Mouse (Mus musculus): ENCODE data around the gene Psma6. TPM values are rescaled to one million over a fixed set of nuclear protein-coding genes. Genes with fewer than 3 reads are reported as not detected.
A peak's percentile ranks its signal among the peaks of the same experiment; 100 is the strongest.
"Not testable (repeated sequence)": the region's sequence is repeated elsewhere in the genome, so short reads cannot be mapped to it uniquely, and the experiment has no call there.

Gene Psma6
- 322 and 352 TPM in 2 replicates for polyA plus RNA-seq (2015; fragmentation: Nextera tagmentation; extraction: Ambion mirVana)

GRCm38 (mm10) chr12:55384023-55384749, at the start of gene Psma6:
Gene Psma6, plus strand, starts transcription at chr12:55384222.
- Histone ChIP-seq H3K4me2 (ENCODE audit: low read depth, low read length) (no peak within 1 kb of the TSS), H3K27ac (ENCODE audit: low read length) (peak within 1 kb of the TSS; percentile 37; the same call in 1 of the 2 replicates), H3K4me3 (ENCODE audit: low read length) (no peak within 1 kb of the TSS), H3K36me3 (ENCODE audit: control insufficient read depth, insufficient read depth) (no peaks in the 10 kb centered on the region), H3K4me1 (ENCODE audit: control insufficient read depth, insufficient read depth, low read length) (peaks cover 6% of the 10 kb centered on the region; the same call in 1 of the 2 replicates), H3K27me3 (ENCODE audit: control insufficient read depth, insufficient read depth, low read length) (no peaks in the 10 kb centered on the region), H3K9me3 (replicated peaks; ENCODE audit: control insufficient read depth, low read length) (no peaks in the 10 kb centered on the region), H3K9ac (ENCODE audit: low read length) (no peak within 1 kb of the TSS)
- 58% methylated on average over 10 of the region's 10 CpGs for WGBS
- ATAC-seq (replicated peaks; ENCODE audit: extremely low read depth, insufficient read depth, low FRiP score) = no peak

GRCm38 (mm10) chr12:55338490-55338889, 45.5 kb upstream of the Psma6 start:
- ATAC-seq (replicated peaks; ENCODE audit: extremely low read depth, insufficient read depth, low FRiP score); H3K36me3 ChIP-seq (ENCODE audit: control insufficient read depth, insufficient read depth); H3K4me3 ChIP-seq (ENCODE audit: low read length); H3K27me3 ChIP-seq (ENCODE audit: control insufficient read depth, insufficient read depth, low read length); H3K9ac ChIP-seq (ENCODE audit: low read length); H3K27ac ChIP-seq (ENCODE audit: low read length); H3K9me3 ChIP-seq (replicated peaks; ENCODE audit: control insufficient read depth, low read length); H3K4me1 ChIP-seq (ENCODE audit: control insufficient read depth, insufficient read depth, low read length); H3K4me2 ChIP-seq (ENCODE audit: low read depth, low read length): not testable (repeated sequence)
- WGBS = 93% methylated on average over 1 of the region's 2 CpGs

- WGBS = 37% methylated on average over 1 of the region's 1 CpGs
Observed at GRCm38 (mm10) chr12:55343045-55343444, 41.0 kb upstream of the Psma6 start.

GRCm38 (mm10) chr12:55343998-55344397, 40.0 kb upstream of the Psma6 start:
- 87% methylated on average over 11 of the region's 11 CpGs for WGBS
- Histone ChIP-seq H3K4me1 (ENCODE audit: control insufficient read depth, insufficient read depth, low read length) (peaks cover 3% of the 10 kb centered on the region; the same call in 1 of the 2 replicates), H3K36me3 (ENCODE audit: control insufficient read depth, insufficient read depth) (no peaks in the 10 kb centered on the region), H3K9ac (ENCODE audit: low read length) (no peak overlapping the region), H3K27ac (ENCODE audit: low read length) (no peak overlapping the region; the same call in 1 of the 2 replicates), H3K4me2 (ENCODE audit: low read depth, low read length) (no peak overlapping the region), H3K4me3 (ENCODE audit: low read length) (no peak overlapping the region), H3K27me3 (ENCODE audit: control insufficient read depth, insufficient read depth, low read length) (no peaks in the 10 kb centered on the region), H3K9me3 (replicated peaks; ENCODE audit: control insufficient read depth, low read length) (no peaks in the 10 kb centered on the region)
- ATAC-seq (replicated peaks; ENCODE audit: extremely low read depth, insufficient read depth, low FRiP score) = no peak

More at GRCm38 (mm10) chr12:55343045-55343444, 41.0 kb upstream of the Psma6 start:
- not testable (repeated sequence) for H3K4me2 ChIP-seq (ENCODE audit: low read depth, low read length); H3K4me1 ChIP-seq (ENCODE audit: control insufficient read depth, insufficient read depth, low read length); H3K36me3 ChIP-seq (ENCODE audit: control insufficient read depth, insufficient read depth); H3K9me3 ChIP-seq (replicated peaks; ENCODE audit: control insufficient read depth, low read length); H3K27ac ChIP-seq (ENCODE audit: low read length); H3K4me3 ChIP-seq (ENCODE audit: low read length); ATAC-seq (replicated peaks; ENCODE audit: extremely low read depth, insufficient read depth, low FRiP score); H3K27me3 ChIP-seq (ENCODE audit: control insufficient read depth, insufficient read depth, low read length); H3K9ac ChIP-seq (ENCODE audit: low read length)

DNA sequence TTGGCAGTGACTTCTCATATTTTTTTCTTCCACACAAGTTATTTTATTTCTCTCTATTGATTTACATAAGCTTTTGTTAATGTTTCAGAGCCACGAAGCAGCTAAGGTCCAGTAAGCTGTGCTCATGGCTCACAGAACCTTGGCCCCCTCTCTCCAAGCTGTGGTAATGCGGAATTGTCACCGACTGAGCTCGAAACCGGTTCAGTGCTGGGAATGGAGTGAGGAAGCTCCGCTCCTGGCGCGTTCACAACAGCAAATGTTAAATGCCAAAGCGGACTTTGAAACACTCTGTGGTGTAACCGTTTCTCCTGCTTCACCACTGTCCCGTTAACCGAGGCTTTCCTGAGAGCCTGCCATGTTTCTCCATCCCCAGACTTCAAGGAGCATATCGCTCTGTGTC, 39.4 kb upstream of the Psma6 start:
- 68% methylated on average over 13 of the region's 13 CpGs for WGBS
- H3K4me1 ChIP-seq (ENCODE audit: control insufficient read depth, insufficient read depth, low read length) = peaks cover 3% of the 10 kb centered on the region; the same call in 1 of the 2 replicates
- no peaks in the 10 kb centered on the region for H3K9me3 ChIP-seq (replicated peaks; ENCODE audit: control insufficient read depth, low read length)
- ATAC-seq (replicated peaks; ENCODE audit: extremely low read depth, insufficient read depth, low FRiP score) = no peak
- no peaks in the 10 kb centered on the region for H3K27me3 ChIP-seq (ENCODE audit: control insufficient read depth, insufficient read depth, low read length)
- H3K4me3 ChIP-seq (ENCODE audit: low read length) = no peak overlapping the region
- H3K9ac ChIP-seq (ENCODE audit: low read length) = no peak overlapping the region
- peak overlapping the region; percentile 4; the same call in 1 of the 2 replicates for H3K27ac ChIP-seq (ENCODE audit: low read length)
- H3K36me3 ChIP-seq (ENCODE audit: control insufficient read depth, insufficient read depth) = no peaks in the 10 kb centered on the region
- H3K4me2 ChIP-seq (ENCODE audit: low read depth, low read length) = no peak overlapping the region

DNA sequence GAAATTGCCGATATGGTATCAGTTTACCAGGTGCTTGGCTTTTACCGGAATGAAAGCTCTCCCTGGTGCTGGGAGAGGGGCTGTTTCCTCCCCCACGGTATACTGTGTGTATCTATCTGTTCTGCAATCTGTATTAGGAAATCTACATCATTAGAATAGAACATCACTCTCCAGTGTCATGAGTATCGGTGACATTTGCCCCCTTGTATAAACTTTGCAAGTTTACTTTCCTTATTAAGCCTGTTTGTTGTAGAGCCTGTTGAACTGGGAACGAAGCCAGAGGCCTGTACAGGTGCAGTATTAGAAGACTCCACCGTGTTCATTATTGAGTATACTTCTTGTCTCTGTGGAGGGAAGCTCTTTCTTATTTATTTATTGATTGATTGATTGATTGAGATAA, 30.6 kb upstream of the Psma6 start:
- 62% methylated on average over 6 of the region's 6 CpGs for WGBS
- Histone ChIP-seq H3K4me2 (ENCODE audit: low read depth, low read length) (no peak overlapping the region), H3K4me1 (ENCODE audit: control insufficient read depth, insufficient read depth, low read length) (no peaks in the 10 kb centered on the region), H3K27me3 (ENCODE audit: control insufficient read depth, insufficient read depth, low read length) (no peaks in the 10 kb centered on the region), H3K9ac (ENCODE audit: low read length) (no peak overlapping the region), H3K4me3 (ENCODE audit: low read length) (no peak overlapping the region), H3K27ac (ENCODE audit: low read length) (no peak overlapping the region), H3K36me3 (ENCODE audit: control insufficient read depth, insufficient read depth) (no peaks in the 10 kb centered on the region), H3K9me3 (replicated peaks; ENCODE audit: control insufficient read depth, low read length) (no peaks in the 10 kb centered on the region)
- ATAC-seq (replicated peaks; ENCODE audit: extremely low read depth, insufficient read depth, low FRiP score) = no peak

DNA sequence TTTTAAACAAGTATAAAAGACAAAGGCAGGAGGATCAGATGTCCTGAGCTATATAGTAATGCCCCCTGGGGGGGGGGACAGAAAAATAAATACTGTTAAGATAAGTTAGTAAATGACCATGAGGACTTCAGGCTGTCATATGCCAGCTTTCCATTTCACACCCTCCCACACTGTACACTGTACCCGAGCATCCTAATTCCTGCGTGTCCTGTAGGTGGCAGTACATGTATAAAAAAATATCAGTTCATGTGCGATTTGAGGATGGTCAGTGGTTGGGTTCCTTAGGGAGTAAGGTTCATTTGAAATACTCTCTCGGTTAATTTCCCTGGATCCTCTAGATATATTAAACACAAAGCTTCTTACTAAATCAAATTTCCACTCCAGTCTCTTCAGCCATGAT, 29.1 kb upstream of the Psma6 start:
- H3K36me3 ChIP-seq (ENCODE audit: control insufficient read depth, insufficient read depth) = no peaks in the 10 kb centered on the region
- no peaks in the 10 kb centered on the region for H3K27me3 ChIP-seq (ENCODE audit: control insufficient read depth, insufficient read depth, low read length)
- peak; percentile 45; the same call in 1 of the 2 replicates for ATAC-seq (replicated peaks; ENCODE audit: extremely low read depth, insufficient read depth, low FRiP score)
- no peak overlapping the region for H3K27ac ChIP-seq (ENCODE audit: low read length)
- 38% methylated on average over 4 of the region's 4 CpGs for WGBS
- H3K4me3 ChIP-seq (ENCODE audit: low read length) = no peak overlapping the region
- H3K9me3 ChIP-seq (replicated peaks; ENCODE audit: control insufficient read depth, low read length) = no peaks in the 10 kb centered on the region
- H3K9ac ChIP-seq (ENCODE audit: low read length) = no peak overlapping the region
- H3K4me2 ChIP-seq (ENCODE audit: low read depth, low read length) = no peak overlapping the region
- no peaks in the 10 kb centered on the region for H3K4me1 ChIP-seq (ENCODE audit: control insufficient read depth, insufficient read depth, low read length)

- no peaks in the 10 kb centered on the region for H3K4me1 ChIP-seq (ENCODE audit: control insufficient read depth, insufficient read depth, low read length)
- H3K9ac ChIP-seq (ENCODE audit: low read length) = no peak overlapping the region
- no peaks in the 10 kb centered on the region for H3K27me3 ChIP-seq (ENCODE audit: control insufficient read depth, insufficient read depth, low read length)
- H3K4me2 ChIP-seq (ENCODE audit: low read depth, low read length) = no peak overlapping the region
- H3K9me3 ChIP-seq (replicated peaks; ENCODE audit: control insufficient read depth, low read length) = no peaks in the 10 kb centered on the region
- 53% methylated on average over 1 of the region's 1 CpGs for WGBS
- H3K36me3 ChIP-seq (ENCODE audit: control insufficient read depth, insufficient read depth) = no peaks in the 10 kb centered on the region
- no peak overlapping the region for H3K4me3 ChIP-seq (ENCODE audit: low read length)
- no peak for ATAC-seq (replicated peaks; ENCODE audit: extremely low read depth, insufficient read depth, low FRiP score)
- no peak overlapping the region for H3K27ac ChIP-seq (ENCODE audit: low read length)
Observed at GRCm38 (mm10) chr12:55357303-55357702, 26.7 kb upstream of the Psma6 start.

DNA sequence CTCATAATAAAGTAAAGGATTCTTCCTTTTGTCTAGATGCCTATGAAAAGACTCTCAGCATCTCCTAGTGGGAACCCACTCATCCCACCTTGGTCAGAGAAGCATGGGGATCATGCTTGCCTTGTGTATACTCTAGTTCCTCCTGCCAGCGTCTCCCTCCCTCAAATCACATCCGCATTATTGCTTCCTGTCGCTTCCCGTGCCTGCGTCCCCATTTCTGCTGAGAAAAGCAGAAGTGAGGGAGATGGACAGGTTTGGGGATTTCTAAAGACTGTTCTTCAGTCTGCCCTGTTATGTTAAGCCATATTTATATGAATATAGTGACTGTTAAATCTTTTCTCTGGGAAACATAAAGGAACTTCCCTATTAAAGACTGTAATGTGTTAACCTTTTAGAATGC, 23.1 kb upstream of the Psma6 start:
- Histone ChIP-seq H3K27ac (ENCODE audit: low read length) (no peak overlapping the region), H3K9me3 (replicated peaks; ENCODE audit: control insufficient read depth, low read length) (no peaks in the 10 kb centered on the region), H3K4me2 (ENCODE audit: low read depth, low read length) (no peak overlapping the region), H3K9ac (ENCODE audit: low read length) (no peak overlapping the region), H3K4me3 (ENCODE audit: low read length) (no peak overlapping the region), H3K4me1 (ENCODE audit: control insufficient read depth, insufficient read depth, low read length) (no peaks in the 10 kb centered on the region), H3K36me3 (ENCODE audit: control insufficient read depth, insufficient read depth) (no peaks in the 10 kb centered on the region), H3K27me3 (ENCODE audit: control insufficient read depth, insufficient read depth, low read length) (no peaks in the 10 kb centered on the region)
- 64% methylated on average over 5 of the region's 5 CpGs for WGBS
- ATAC-seq (replicated peaks; ENCODE audit: extremely low read depth, insufficient read depth, low FRiP score) = no peak

All from heart, embryonic 16.5 days (tissue).